Mouse (Mus musculus): ENCODE results near the gene Pgghg.

Pgghg gene

GRCm38 (mm10) chr7:140941222-140942051 is at the start of gene Pgghg:
TSS of gene Pgghg (plus strand) at chr7:140941391.
- peak; percentile 78 for DNase-seq (ENCODE audit: low spot score)

DNA sequence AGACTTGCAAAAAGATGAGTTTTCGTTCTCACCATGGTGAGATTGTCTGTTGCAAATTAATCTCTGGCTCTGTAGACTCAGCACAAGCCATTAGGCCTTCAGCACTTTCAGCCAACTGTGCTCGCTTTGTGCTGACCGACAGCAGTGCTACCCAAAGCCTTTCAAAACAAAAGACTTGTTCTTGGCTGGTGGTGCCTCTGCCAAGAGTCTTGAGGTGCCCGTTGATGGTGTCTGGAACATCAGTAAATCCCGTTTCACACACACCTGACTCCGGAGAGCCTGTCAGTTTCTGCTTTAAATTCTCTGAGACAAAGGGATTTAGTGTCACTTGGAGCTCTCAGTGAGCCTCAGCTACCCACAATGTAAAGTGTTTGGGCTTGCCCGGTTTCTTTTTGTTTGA is 47.2 kb upstream of the Pgghg start:
- DNase-seq (ENCODE audit: low spot score): no peak

DNA sequence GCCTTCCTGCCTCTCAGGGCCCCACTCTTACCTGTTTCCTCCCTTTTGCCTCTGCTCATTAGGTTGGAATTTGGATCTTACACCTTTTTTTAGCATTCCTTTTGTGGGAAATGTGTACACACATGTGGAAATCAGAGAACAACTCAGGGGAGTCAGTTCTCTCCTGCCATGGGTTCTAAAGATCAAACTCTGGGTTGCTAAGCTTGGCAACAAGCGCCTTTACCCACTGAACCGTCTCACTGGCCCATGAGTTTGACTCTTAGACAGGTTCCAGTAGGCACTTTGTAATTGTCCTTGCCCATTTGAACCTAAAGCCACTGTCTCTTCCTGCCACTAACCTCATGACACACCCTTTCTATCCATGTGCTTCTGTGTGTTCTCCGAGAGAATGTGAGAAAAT is 46.6 kb upstream of the Pgghg start:
- DNase-seq (ENCODE audit: low spot score): no peak

DNA sequence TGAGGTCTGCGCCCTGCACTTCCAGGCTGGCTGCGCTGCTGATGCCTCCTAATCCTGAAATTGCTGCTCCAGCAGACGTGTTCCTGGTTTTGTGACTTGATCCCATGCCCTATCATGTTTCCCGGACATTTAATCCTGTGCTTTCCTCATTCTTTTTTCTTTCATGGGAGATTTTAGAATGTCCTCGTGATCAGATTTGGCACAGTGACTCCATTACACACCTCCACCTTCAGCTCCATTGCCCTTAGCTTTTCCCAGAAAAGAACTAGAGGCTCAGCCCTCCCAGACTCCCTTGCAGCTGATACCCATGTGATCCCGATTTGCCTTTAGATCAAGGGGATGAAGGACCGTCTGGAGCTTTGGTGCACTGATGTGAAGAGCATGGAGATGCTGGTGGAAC is 43.3 kb upstream of the Pgghg start:
- no peak for DNase-seq (ENCODE audit: low spot score)

GRCm38 (mm10) chr7:140899121-140899520 is 42.1 kb upstream of the Pgghg start:
- DNase-seq (ENCODE audit: low spot score): no peak

GRCm38 (mm10) chr7:140900220-140900619 is 41.0 kb upstream of the Pgghg start, which contains the start of gene Cox8b:
TSS of gene Cox8b (minus strand) at chr7:140900446.
- no peak for DNase-seq (ENCODE audit: low spot score)

GRCm38 (mm10) chr7:140902036-140902875 is 38.9 kb upstream of the Pgghg start:
- no peak for DNase-seq (ENCODE audit: low spot score)

- DNase-seq (ENCODE audit: low spot score): peak; percentile 81
These were observed 38.0 kb upstream of the Pgghg start for GRCm38 (mm10) chr7:140903212-140903611.

DNA sequence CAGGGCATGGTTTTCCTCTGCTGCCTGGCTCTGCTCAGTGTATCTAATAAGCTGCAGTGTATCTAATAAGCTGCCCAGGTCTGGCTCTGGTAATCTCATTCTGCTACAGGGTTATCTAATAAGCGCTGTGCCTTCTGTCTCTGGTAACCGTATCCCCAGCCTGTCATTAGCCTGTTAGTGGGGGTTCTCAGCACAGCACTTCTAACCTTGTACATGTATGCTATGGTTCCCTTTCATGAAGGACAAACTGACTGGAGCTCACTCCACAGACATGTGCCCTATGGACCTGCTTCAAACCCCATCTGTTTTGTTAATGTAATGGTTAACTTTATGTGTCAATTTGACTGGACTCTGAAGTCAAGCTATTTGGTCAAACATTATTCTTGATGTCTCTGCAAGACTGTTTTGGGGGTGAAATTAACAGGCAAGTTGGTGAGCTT is 35.5 kb upstream of the Pgghg start:
- DNase-seq (ENCODE audit: low spot score): no peak

GRCm38 (mm10) chr7:140907131-140907530 is 34.1 kb upstream of the Pgghg start:
- no peak for DNase-seq (ENCODE audit: low spot score)

GRCm38 (mm10) chr7:140907697-140908096 is 33.5 kb upstream of the Pgghg start:
- no peak for DNase-seq (ENCODE audit: low spot score)

DNA sequence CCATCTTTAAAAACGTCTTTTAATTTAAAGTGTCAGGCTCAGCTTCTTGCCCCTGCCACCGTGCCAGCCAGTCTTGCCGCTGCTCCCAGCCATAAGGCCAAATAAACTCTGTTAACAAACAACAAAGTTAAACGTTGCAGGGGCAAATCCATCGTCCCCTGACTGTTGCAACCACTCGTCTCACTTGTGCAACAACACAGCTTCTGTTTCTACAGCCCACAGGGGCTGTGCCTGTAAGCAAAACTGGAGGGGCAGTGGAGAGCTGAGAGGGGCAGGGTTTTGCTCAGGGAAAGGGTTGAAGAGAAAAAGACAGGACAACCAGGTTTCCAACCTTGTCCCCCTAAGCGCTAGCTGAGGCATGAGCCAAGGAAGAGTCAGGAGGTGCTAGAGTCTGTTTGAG is 33.0 kb upstream of the Pgghg start:
- DNase-seq (ENCODE audit: low spot score): no peak

DNA sequence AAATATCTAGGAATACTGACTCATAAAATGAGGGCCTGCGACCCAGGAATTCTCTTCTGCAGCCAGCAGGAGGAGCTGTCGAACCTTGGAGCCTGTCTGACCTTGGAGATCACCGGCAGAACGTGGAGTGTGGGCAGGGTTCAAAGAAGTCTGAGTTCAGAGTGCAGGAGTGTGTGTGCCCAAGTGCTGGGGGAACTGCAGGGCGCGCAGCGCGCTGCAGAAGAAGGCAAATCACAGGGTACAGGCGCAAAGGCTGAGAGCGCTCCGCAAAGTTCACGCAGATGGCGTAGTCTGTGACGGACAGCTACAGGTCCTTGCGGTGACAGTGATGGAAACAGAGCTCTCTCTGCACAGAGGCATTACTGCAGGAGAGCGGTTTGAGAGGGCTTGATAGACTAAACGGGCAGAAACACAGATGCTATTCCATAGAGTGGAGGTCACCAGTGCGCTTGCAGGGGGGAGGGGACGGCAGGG is 32.5 kb upstream of the Pgghg start:
- peak; percentile 77 for DNase-seq (ENCODE audit: low spot score)

GRCm38 (mm10) chr7:140912293-140912692 is 28.9 kb upstream of the Pgghg start:
- no peak for DNase-seq (ENCODE audit: low spot score)

- DNase-seq (ENCODE audit: low spot score): no peak
These were observed 28.2 kb upstream of the Pgghg start for GRCm38 (mm10) chr7:140912846-140913482.

DNA sequence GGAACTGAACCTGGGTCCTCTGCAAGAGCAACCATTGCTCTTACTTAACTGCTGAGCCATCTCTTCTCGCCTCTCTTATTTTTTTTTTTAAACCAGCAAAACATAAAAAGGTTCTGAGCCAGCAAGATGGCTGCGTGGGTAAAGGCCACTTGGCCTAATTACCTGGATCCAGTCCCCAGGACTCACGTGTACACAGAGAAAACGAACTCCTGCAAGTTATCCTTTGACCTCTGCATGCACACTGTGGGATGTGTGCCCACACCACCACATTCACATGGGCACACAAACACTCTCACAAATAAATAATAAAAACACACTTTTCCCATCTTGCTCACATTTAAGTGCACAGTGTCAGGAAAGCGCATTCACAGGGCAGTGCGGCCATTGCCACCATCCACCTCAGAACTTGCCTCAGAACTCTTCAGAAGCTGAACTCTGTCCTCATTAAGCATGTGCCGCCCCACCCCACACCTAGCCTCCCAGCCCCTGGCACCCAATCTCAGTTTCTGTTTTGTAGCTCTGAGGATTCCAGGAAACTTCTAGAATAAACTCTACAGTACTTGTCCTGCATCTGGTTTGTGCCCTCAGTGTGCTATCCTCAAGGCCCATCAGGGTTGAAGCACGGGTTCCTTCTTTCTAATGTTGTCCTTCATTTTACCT is 27.0 kb upstream of the Pgghg start:
- no peak for DNase-seq (ENCODE audit: low spot score)

GRCm38 (mm10) chr7:140919911-140920310 is 21.3 kb upstream of the Pgghg start:
- DNase-seq (ENCODE audit: low spot score): no peak

DNA sequence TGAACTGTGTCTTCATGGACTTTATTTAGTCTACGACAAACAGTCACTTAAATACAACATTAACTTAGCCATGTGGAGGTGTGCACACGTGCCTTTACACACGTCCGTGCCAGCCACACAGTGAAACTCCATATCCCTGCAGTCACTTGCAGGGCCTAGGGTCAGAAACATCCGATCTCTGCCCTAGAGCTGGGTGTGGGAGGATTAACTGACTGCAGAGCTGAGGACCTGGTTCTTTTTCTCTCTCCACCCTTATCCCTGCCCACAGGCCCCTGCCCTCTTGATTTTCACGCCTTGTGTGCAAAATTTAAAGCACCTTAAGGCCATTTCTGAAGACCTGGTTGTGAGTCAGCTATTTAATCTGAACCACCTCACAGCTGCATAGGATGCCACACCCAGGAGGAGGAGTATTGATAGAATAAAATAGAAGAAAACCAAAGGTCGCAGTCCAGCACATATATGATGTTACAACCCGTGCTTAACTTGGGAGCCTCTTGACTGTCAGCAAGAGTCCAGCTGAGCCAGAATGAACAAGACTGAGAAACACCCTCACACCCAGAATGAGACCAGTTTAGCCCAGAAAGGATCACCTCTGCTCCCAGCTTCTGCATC is 20.7 kb upstream of the Pgghg start, which contains the start of gene Nlrp6:
TSS of gene Nlrp6 (plus strand) at position 485 of the 612 bp plus-strand sequence.
- no peak for DNase-seq (ENCODE audit: low spot score)

- no peak for DNase-seq (ENCODE audit: low spot score)
These were observed 19.8 kb upstream of the Pgghg start for GRCm38 (mm10) chr7:140921225-140921975.

GRCm38 (mm10) chr7:140922398-140923069 is 18.7 kb upstream of the Pgghg start:
- no peak for DNase-seq (ENCODE audit: low spot score)

Data from urinary bladder, postnatal 25 days (tissue).